Mouse (Mus musculus) left cerebral cortex, adult 11 months (tissue): Measurements from ENCODE around the gene Dnm1.
"Not testable (repeated sequence)": the region's sequence is repeated elsewhere in the genome, so short reads cannot be mapped to it uniquely, and the experiment has no call there.

Experiments used
- DNase-seq: peaks from one replicate; pipeline ENCODE4 v3.0.0; 2022; ENCODE audit warnings: low spot score

Dnm1 gene

DNA sequence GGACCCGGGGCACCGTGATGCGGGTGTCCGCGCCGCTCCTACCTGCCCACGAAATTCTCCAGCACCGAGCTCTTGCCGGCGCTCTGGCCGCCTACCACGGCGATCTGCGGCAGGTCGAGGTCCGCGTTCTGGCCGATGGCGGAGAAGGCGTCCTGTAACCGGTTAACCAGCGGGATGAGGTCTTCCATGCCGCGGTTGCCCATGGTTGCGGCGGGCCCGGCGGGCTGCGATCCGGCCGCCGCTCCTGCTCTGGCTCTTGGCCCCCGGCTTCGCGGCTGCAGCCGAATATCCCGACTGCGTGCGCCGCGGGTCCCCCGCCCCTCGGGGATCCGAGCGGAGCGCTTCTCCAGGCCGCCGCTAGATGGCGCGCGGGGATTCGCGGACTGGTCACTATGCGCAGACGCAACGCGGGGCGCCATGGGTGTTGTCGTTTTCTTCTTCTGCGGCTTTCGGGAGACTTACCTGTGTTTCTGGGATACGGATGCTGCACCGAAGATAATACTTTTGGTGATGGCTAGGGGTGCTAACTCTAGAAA, at the start of gene Dnm1:
TSS of gene Dnm1 (minus strand) at position 332 of the 536 bp plus-strand sequence.
- peak; percentile 90 for DNase-seq

DNA sequence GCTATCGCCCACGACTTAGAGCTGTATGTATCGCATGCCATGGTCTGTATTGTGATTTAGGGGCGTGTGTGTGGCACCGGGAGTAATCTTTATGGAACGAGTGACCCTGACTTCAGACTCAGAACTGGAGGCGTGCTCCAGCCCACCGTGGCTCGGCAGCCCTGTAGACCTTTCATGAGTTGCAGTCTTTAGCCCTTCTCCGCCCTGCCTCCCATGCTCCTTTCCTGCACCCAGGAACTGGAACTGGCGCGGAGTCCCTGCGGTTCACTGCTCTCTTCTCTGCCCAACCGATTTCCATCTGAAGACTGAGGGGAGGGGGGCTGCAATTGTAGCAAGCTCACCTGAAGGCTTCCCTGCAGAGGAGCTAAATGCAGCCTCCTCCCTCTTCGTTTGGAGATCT, 43.6 kb upstream of the Dnm1 start:
- no peak for DNase-seq

GRCm38 (mm10) chr2:32395946-32396621, 42.9 kb upstream of the Dnm1 start:
- peak; percentile 91 for DNase-seq

DNA sequence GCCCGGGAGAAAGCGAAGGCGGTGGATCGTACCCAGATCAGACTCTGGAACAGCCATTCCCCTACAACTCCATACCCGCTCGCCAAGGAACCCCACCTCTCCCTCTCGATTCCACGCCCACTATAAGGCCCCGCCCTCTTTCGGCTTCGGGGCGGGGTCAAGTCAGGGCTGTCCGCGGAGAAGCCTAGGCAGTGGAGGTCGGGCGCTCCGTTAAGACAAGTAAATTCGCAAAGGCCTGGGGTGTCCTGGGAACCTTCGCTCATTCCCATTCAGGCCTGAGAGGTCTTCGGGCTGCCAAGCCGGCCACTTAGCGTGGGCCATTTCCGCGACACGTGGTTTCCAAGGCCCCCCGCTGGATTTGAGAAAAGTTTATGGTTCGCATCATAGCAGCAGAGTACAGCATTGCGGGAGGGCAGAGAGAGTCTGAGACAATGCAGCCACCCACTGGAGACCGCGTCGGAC, 42.4 kb upstream of the Dnm1 start, which contains the start of gene Ptges2:
TSS of gene Ptges2 (plus strand) at position 413 of the 462 bp plus-strand sequence.
- DNase-seq, result peak; percentile 87

DNA sequence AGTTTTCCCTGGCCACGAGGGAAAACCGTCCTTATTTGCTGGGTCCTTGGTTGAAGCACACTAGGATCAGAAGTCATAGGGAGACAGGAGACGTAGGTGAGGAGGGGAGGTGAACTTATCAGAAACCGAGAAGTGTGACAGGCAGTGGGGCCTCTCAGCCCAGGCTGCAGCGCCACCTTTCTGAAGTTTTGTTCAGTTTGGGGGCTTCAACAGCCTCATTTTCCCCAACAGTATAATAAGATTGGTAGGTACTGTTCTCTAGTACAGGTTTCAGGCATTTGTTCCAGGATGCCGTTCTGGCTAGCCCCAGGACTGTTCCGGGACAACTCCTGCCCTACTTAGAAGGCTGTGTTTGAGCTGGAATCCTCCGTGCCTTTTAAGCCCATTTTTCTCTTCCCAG, 41.8 kb upstream of the Dnm1 start:
- no peak for DNase-seq

- no peak for DNase-seq
Observed at GRCm38 (mm10) chr2:32392063-32392462, 38.9 kb upstream of the Dnm1 start.

GRCm38 (mm10) chr2:32390871-32391270, 37.7 kb upstream of the Dnm1 start:
- DNase-seq, result no peak

DNA sequence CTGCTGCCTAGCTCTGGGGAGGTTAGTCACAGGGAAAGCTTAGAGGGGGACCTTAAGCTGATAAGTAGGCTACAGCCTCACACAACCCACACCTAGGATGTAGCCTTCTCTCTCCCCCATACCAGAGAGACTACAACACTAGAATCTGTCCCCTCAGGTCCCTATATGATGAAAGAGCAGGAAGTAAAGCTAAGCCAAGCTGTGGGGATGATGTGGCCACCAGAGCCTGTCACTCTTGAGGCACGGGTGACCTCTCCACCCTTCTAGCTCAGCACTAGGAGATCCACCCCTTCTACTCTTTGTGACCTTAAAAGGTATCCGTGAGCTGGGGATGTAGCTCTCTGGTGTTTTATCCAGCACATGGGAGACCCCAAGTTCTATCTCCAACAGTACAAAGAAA, 36.0 kb upstream of the Dnm1 start:
- DNase-seq, result no peak

GRCm38 (mm10) chr2:32387706-32388490, 34.8 kb upstream of the Dnm1 start, which contains the start of gene Lcn2:
Gene Lcn2, minus strand, starts transcription at chr2:32388252.
- DNase-seq, result no peak

GRCm38 (mm10) chr2:32382689-32383088, 29.6 kb upstream of the Dnm1 start:
- DNase-seq, result no peak

GRCm38 (mm10) chr2:32381775-32382223, 28.7 kb upstream of the Dnm1 start, which contains the start of gene 1110008P14Rik:
Gene 1110008P14Rik, minus strand, starts transcription at chr2:32381938.
- peak; percentile 89 for DNase-seq

DNA sequence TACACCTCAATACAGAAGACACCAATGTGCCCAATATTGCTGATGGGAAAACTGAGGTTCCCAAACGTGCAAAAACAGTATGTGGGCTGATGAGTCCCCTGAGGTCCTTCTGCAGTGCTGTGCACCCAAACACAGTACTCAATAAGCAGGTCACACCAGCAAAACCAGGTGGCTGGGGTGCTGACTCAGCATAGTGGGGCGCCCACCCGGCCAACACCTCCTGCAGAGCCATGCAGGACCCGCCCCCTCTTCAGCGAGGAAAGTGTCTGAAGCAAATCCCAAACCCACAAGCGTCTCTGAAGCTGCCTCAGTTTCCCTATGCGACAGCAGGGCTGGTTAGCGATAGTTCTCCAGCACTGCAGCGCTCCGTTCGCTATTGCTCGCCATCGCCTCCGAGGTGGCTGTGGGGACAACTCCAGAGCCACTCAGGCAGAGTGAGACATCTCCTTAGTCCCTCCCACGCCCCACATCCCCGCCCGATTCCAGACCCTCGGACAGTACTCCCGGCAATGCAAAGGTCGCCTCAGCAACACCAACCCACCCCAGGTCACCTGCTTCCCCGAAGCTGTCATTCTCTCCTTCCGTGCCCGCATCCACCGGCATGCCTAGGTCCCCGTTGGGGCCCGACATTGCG, 28.1 kb upstream of the Dnm1 start:
- no peak for DNase-seq

- no peak for DNase-seq
Observed at GRCm38 (mm10) chr2:32380001-32380500, 26.9 kb upstream of the Dnm1 start.

GRCm38 (mm10) chr2:32376963-32377362, 23.8 kb upstream of the Dnm1 start:
- no peak for DNase-seq

GRCm38 (mm10) chr2:32375317-32375940, 22.3 kb upstream of the Dnm1 start:
- no peak for DNase-seq

- no peak for DNase-seq
Observed at GRCm38 (mm10) chr2:32374191-32374590, 21.1 kb upstream of the Dnm1 start.

DNA sequence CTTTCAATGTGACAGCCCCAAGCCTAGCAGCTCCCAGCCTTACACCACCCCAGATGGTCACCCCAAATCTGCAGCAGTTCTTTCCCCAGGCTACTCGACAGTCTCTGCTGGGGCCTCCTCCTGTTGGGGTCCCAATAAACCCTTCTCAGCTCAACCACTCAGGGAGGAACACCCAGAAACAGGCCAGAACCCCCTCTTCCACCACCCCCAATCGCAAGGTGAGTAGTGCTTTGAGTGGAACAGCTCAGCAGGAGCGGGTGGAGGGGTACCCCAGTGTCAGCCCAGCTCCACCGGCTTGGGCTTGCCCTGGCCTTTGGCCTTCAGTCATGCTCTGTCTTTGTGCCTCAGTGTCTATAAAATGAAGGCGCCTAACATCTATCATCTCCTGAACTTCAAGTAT, 14.2 kb upstream of the Dnm1 start:
- DNase-seq, result no peak

- no peak for DNase-seq
Observed at GRCm38 (mm10) chr2:32364121-32364520, 11.0 kb upstream of the Dnm1 start.

- no peak for DNase-seq
Observed at GRCm38 (mm10) chr2:32363376-32364106, 10.4 kb upstream of the Dnm1 start.

DNA sequence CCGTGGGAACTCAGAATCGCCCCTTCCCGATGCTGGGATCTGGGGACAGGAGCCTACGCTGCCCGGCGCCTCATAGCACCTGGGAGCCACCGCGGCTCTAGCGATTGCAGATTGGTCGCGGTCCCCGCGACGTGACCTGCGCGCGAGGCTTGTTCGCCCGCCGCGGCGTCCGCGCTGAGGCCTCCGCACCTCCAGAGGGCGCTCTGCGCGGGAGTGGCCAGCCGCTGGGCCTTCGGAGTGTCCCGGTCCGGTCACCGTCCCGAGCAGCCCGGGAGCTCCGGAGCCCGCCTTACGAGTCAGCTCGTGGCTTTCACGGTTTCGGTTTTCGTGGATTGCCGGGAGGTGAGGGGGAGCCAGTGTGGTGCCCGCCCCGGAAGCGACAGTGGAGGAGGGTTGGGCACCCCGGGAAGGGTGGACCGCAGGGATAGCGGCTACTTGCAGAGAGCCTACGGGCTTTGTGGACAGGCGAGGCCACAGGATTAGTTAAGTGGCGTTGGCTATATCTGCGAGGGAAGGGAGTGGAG, 9.7 kb upstream of the Dnm1 start:
- DNase-seq, result peak; percentile 83

- DNase-seq, result not testable (repeated sequence)
Observed at GRCm38 (mm10) chr2:32362274-32362673, 9.1 kb upstream of the Dnm1 start.
